Mouse (Mus musculus): Measurements from ENCODE around the gene Rtl5. TPM values are rescaled to one million over a fixed set of nuclear protein-coding genes. Genes with fewer than 3 reads are reported as not detected.

The Rtl5 gene
- total and polyA plus RNA-seq, 3 experiments = 0.03 to 0.04 TPM; not detected in 1

DNA sequence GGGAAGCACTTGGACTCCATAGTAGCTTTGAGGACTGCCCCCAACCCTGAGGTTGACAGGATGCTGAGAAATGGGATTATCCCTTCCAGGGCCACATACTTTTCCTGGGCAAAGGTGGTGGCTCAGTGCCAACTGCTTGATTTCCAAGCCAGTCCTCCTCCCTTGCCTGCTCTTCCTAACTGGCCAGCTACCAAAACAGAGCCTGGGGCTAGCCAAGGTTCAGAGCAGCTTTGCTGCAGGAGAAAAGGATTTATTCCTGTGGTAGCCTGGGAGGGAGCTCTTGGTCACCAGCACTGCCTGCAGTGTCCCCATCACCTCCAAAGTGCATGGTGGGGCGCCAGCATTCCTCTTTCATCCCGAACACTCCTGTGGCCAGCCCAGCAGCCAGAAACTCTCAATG lies 33.6 kb downstream of the Rtl5 start:
- Histone ChIP-seq H3K4me1 (ENCODE audit: control insufficient read depth in 1 of 2, insufficient read depth in 2 of 2, low read length in 2 of 2) (peaks cover 2 to 31% of the 10 kb centered on the region in 2 experiments; a peak in 3 of 4 replicates), H3K36me3 (ENCODE audit: control insufficient read depth in 1 of 2, insufficient read depth in 2 of 2, low read length in 2 of 2) (peaks cover 0 to 17% of the 10 kb centered on the region in 2 experiments; a peak in 2 of 4 replicates), H3K9me3 (replicated peaks; ENCODE audit: insufficient read depth, low read length) (no peaks in the 10 kb centered on the region), H3K27ac (ENCODE audit: control insufficient read depth, low read depth, low read length) (peak overlapping the region; percentile 55), H3K9ac (ENCODE audit: control insufficient read depth, low read depth, low read length, poor library complexity, severe bottlenecking) (no peak overlapping the region; the same call in 1 of the 2 replicates), H3K27me3 (ENCODE audit: control insufficient read depth in 1 of 2, insufficient read depth in 2 of 2, low read length in 2 of 2) (no peaks in the 10 kb centered on the region), H3K4me3 (ENCODE audit: control insufficient read depth in 1 of 2, insufficient read depth in 1 of 2, low read depth in 2 of 2, low read length in 2 of 2) (no peak overlapping the region), H3K79me2 (ENCODE audit: control insufficient read depth, insufficient read depth, low read length, poor library complexity) (no peaks in the 10 kb centered on the region)
- no peak for TF ChIP-seq USF2 (IDR thresholded peaks at IDR 0.05; ENCODE audit: borderline replicate concordance in 1 of 2, insufficient read depth in 1 of 2, low read depth in 1 of 2, low read length in 2 of 2)
- no peak for TF ChIP-seq NRF1 (IDR thresholded peaks at IDR 0.05; ENCODE audit: insufficient read depth, low read depth, low read length, poor library complexity, severe bottlenecking)
- no peak for TF ChIP-seq ZMIZ1 (IDR thresholded peaks at IDR 0.05; ENCODE audit: low read depth, low read length)
- no peak for TF ChIP-seq ZNF384 (IDR thresholded peaks at IDR 0.05; ENCODE audit: low read depth, low read length)
- DNase-seq (ENCODE audit: low read depth, low spot score) = no peak

DNA sequence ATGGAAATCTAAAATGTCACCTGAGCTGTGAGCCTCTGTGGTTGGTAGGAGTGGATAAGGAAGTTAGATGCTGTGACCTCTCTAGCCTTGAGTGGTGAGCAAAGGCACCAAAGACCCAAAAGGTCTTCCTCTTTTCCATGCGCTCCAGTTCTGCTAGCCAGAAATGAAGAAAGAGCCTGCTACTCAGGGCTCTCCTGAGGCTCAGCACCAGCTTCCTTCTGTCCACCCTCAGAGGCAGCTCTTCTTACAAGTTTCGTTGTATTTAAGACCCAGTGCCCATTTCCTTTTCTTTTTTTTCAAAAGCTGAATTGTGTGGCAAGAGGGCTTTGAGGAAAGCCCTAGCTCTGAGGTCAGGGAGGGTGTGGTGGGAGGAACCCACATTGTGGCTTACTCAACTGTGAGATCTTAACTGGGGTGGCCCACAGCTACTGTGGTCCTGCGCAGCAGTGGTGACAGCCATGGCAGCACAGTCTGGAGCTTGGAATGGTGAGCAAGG lies 34.2 kb downstream of the Rtl5 start:
- peak; percentile 57 for DNase-seq (ENCODE audit: low read depth, low spot score)
- Histone ChIP-seq H3K9ac (ENCODE audit: control insufficient read depth, low read depth, low read length, poor library complexity, severe bottlenecking) (0 out of 2 replicates have a peak overlapping the region, but pooled peaks have one; percentile 14), H3K27ac (ENCODE audit: control insufficient read depth, low read depth, low read length) (peak overlapping the region; percentile 55), H3K79me2 (ENCODE audit: control insufficient read depth, insufficient read depth, low read length, poor library complexity) (no peaks in the 10 kb centered on the region), H3K9me3 (replicated peaks; ENCODE audit: insufficient read depth, low read length) (no peaks in the 10 kb centered on the region), H3K27me3 (ENCODE audit: control insufficient read depth in 1 of 2, insufficient read depth in 2 of 2, low read length in 2 of 2) (no peaks in the 10 kb centered on the region), H3K36me3 (ENCODE audit: control insufficient read depth in 1 of 2, insufficient read depth in 2 of 2, low read length in 2 of 2) (peaks cover 0 to 22% of the 10 kb centered on the region in 2 experiments; a peak in 2 of 4 replicates), H3K4me3 (ENCODE audit: control insufficient read depth in 1 of 2, insufficient read depth in 1 of 2, low read depth in 2 of 2, low read length in 2 of 2) (no peak overlapping the region), H3K4me1 (ENCODE audit: control insufficient read depth in 1 of 2, insufficient read depth in 2 of 2, low read length in 2 of 2) (peaks cover 2 to 36% of the 10 kb centered on the region in 2 experiments; a peak in 3 of 4 replicates)
- TF ChIP-seq GABPA (IDR thresholded peaks at IDR 0.05; ENCODE audit: low read depth, low read length) (no peak), MEF2A (IDR thresholded peaks at IDR 0.05; ENCODE audit: extremely low read depth, insufficient replicate concordance, low read depth, low read length, poor library complexity, severe bottlenecking) (no peak), POLR2A (IDR thresholded peaks at IDR 0.05; ENCODE audit: control insufficient read depth in 1 of 2, insufficient read depth in 1 of 2, low read depth in 1 of 2, low read length in 2 of 2, poor library complexity in 1 of 2) (0 out of 4 replicates have a peak, but pooled peaks of 1 of the 2 experiments have one; percentile 28), ZMIZ1 (IDR thresholded peaks at IDR 0.05; ENCODE audit: low read depth, low read length) (no peak), MYC (IDR thresholded peaks at IDR 0.05; ENCODE audit: low read depth, low read length) (no peak), USF1 (IDR thresholded peaks at IDR 0.05; ENCODE audit: low read depth, low read length) (no peak), SIN3A (IDR thresholded peaks at IDR 0.05; ENCODE audit: low read length) (0 out of 2 replicates have a peak, but pooled peaks have one; percentile 16), SMC3 (IDR thresholded peaks at IDR 0.05; ENCODE audit: low read depth, low read length) (no peak), ZKSCAN1 (IDR thresholded peaks at IDR 0.05; ENCODE audit: low read depth, low read length) (no peak), EP300 (IDR thresholded peaks at IDR 0.05; ENCODE audit: low read depth in 1 of 2, low read length in 2 of 2) (peak in 1 of 2 experiments; percentile 38; a peak in 2 of 4 replicates), RCOR1 (IDR thresholded peaks at IDR 0.05; ENCODE audit: low read depth, low read length) (no peak), CTCF (IDR thresholded peaks at IDR 0.05 in 2 of 3, conservative IDR thresholded peaks at IDR 0.05 in 1 of 3; ENCODE audit: control insufficient read depth in 1 of 3, insufficient read depth in 1 of 3, low read depth in 2 of 3, low read length in 3 of 3, poor library complexity in 1 of 3, severe bottlenecking in 1 of 3) (no peak), MYB (IDR thresholded peaks at IDR 0.05; ENCODE audit: low read depth, low read length) (no peak), ETS1 (IDR thresholded peaks at IDR 0.05; ENCODE audit: low read depth, low read length) (peak; percentile 5; the same call in 1 of the 2 replicates), TBP (IDR thresholded peaks at IDR 0.05; ENCODE audit: low read depth, low read length) (0 out of 2 replicates have a peak, but pooled peaks have one; percentile 17), USF2 (IDR thresholded peaks at IDR 0.05; ENCODE audit: borderline replicate concordance in 1 of 2, insufficient read depth in 1 of 2, low read depth in 1 of 2, low read length in 2 of 2) (no peak), POLR2AphosphoS5 (IDR thresholded peaks at IDR 0.05; ENCODE audit: borderline replicate concordance, low read depth, low read length) (no peak), MAX (IDR thresholded peaks at IDR 0.05; ENCODE audit: low read length) (no peak; the same call in 1 of the 2 replicates), NELFE (IDR thresholded peaks at IDR 0.05; ENCODE audit: low read depth, low read length) (no peak), RAD21 (IDR thresholded peaks at IDR 0.05; ENCODE audit: low read depth, low read length) (no peak), TAL1 (IDR thresholded peaks at IDR 0.05; ENCODE audit: low read length) (no peak), NRF1 (IDR thresholded peaks at IDR 0.05; ENCODE audit: insufficient read depth, low read depth, low read length, poor library complexity, severe bottlenecking) (peak; percentile 48), POLR2AphosphoS2 (IDR thresholded peaks at IDR 0.05; ENCODE audit: low read length) (no peak)

All from MEL (cell line).